Mouse (Mus musculus) T-helper 2 cell (primary cell): ENCODE measurements around the gene Lrrc41.

Experiments used
- in situ Hi-C: fragments of 300-600 bp; cut with MboI, MseI; formaldehyde crosslinking; loops from one replicate; pipeline ENCODE4 v1.15.1; 2025; ENCODE audit warnings: high pct_unique_total_duplicates

Lrrc41 gene

GRCm38 (mm10) chr4:116077240-116078095, 2.4 kb downstream of the Lrrc41 start:
- in situ Hi-C loops: no loop called here

GRCm38 (mm10) chr4:116088510-116089249, 13.6 kb downstream of the Lrrc41 start:
- in situ Hi-C loops: no loop called here

- in situ Hi-C loops: no loop called here
Observed at GRCm38 (mm10) chr4:116096291-116096690, 21.2 kb downstream of the Lrrc41 start.

- in situ Hi-C loops: no loop called here
Observed at GRCm38 (mm10) chr4:116097211-116097610, 22.1 kb downstream of the Lrrc41 start.

- in situ Hi-C loops: no loop called here
Observed at GRCm38 (mm10) chr4:116100959-116101358, 25.9 kb downstream of the Lrrc41 start.

- in situ Hi-C loops: no loop called here
Observed at GRCm38 (mm10) chr4:116105278-116105677, 30.2 kb downstream of the Lrrc41 start.

- in situ Hi-C loops: no loop called here
Observed at GRCm38 (mm10) chr4:116110695-116111094, 35.6 kb downstream of the Lrrc41 start.

GRCm38 (mm10) chr4:116111486-116111885, 36.4 kb downstream of the Lrrc41 start:
- in situ Hi-C loops: no loop called here

- in situ Hi-C loops: no loop called here
Observed at GRCm38 (mm10) chr4:116122762-116123161, 47.7 kb downstream of the Lrrc41 start.

- in situ Hi-C loops: no loop called here
Observed at GRCm38 (mm10) chr4:116123602-116124519, 48.8 kb downstream of the Lrrc41 start, which contains the start of the genes Rad54l and Pomgnt1. TSS of gene Rad54l (minus strand) at chr4:116123690. TSS of gene Pomgnt1 (plus strand) at chr4:116123840.

- in situ Hi-C loops: no loop called here
Observed at GRCm38 (mm10) chr4:116125803-116126386, 50.8 kb downstream of the Lrrc41 start.

GRCm38 (mm10) chr4:116127956-116128355, 52.9 kb downstream of the Lrrc41 start:
- in situ Hi-C loops: no loop called here

GRCm38 (mm10) chr4:116133126-116133525, 58.1 kb downstream of the Lrrc41 start:
- in situ Hi-C loops: no loop called here

GRCm38 (mm10) chr4:116134990-116135389, 59.9 kb downstream of the Lrrc41 start:
- in situ Hi-C loops: no loop called here

- in situ Hi-C loops: no loop called here
Observed at GRCm38 (mm10) chr4:116137421-116137996, 62.4 kb downstream of the Lrrc41 start.

GRCm38 (mm10) chr4:116140801-116141574, 65.9 kb downstream of the Lrrc41 start:
- in situ Hi-C loops: no loop called here

GRCm38 (mm10) chr4:116141736-116142135, 66.7 kb downstream of the Lrrc41 start:
- in situ Hi-C loops: no loop called here

GRCm38 (mm10) chr4:116142269-116142668, 67.2 kb downstream of the Lrrc41 start:
- in situ Hi-C loops: no loop called here

GRCm38 (mm10) chr4:116143317-116143811, 68.3 kb downstream of the Lrrc41 start:
- in situ Hi-C loops: no loop called here
